Mouse (Mus musculus): ENCODE measurements at regions not wholly inside any gene's neighbourhood (a gene's known extent, or its start where the extent isn't known, plus 50 kb on each side); places are given as distances from the start of the nearest gene placed in this dataset.

DNA sequence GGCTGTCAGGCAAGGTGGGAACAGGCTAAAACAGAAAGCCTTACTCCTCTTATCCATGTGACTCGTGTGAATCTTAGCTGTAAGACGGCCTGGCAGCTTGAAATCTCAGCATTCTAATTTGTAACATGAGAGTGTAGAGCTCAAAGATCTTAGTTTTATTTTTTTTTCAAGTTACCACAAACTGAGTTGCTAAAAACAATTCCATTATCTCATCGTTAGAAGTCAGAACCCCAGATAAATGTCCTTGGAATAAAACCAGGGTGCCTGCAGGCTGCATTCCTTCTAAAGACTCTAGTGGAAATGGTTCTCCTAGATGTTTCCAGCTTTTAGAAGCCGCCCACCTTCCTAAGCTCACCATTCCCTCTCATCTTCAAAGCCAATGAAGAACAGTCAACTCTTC lies 283.4 kb downstream of the Gja1 start:
- TF ChIP-seq CTCF (IDR thresholded peaks at IDR 0.05 in 2 of 3, conservative IDR thresholded peaks at IDR 0.05 in 1 of 3; ENCODE audit: control insufficient read depth in 1 of 3, insufficient read depth in 1 of 3, low read depth in 2 of 3, low read length in 3 of 3, poor library complexity in 1 of 3, severe bottlenecking in 1 of 3) (no peak), E2F4 (IDR thresholded peaks at IDR 0.05; ENCODE audit: borderline replicate concordance, low read depth, low read length) (no peak), GABPA (IDR thresholded peaks at IDR 0.05; ENCODE audit: low read depth, low read length) (no peak), EP300 (IDR thresholded peaks at IDR 0.05; ENCODE audit: low read depth in 1 of 2, low read length in 2 of 2) (no peak)
